Mouse (Mus musculus): Measurements from ENCODE around the gene Fgfr2. TPM values are rescaled to one million over a fixed set of nuclear protein-coding genes. Genes with fewer than 3 reads are reported as not detected.
"Not testable (repeated sequence)": the region's sequence is repeated elsewhere in the genome, so short reads cannot be mapped to it uniquely, and the experiment has no call there.

The Fgfr2 gene
- total RNA-seq, 2 experiments from 2014 or later, result not detected

DNA sequence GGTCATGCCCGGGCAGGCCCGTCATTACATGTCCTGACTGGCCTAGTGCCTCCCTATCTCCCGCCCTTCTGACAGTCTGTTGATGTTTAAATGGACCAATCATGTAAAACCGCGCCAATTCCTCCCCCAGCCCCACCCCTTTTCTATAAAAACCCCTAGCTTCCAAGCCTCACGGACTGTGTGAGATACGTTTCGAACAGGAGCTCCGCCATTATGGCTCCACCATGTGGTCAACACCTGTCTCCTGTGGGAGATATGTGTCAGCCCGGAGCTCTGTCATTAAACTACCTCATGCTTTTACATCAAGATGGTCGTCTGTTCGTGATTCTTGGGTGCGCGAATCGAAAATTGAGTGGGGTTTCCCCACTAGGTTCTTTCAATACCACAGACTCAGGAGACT lies 2592.0 kb downstream of the Fgfr2 start:
- not testable (repeated sequence) for ATAC-seq (replicated peaks; ENCODE audit: poor library complexity)

DNA sequence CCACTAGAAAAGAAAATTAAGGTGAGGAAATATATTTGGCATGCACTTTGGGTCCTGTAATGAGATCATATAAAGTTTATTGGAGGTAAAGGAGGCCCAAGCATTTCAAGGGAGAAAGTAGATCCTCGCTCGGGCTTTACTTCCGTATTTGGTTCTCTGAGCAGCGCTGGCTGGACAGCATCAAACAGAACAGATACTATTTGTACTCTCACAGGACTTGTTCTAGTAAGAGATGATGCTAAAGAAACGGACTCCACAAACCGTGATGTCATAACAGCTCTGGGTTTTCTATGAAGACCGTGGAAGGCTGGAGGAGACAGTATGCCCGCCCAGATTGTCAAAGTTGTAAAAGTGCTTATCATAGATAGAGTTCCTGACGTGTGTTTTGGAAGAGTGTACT lies 2595.8 kb downstream of the Fgfr2 start:
- ATAC-seq (replicated peaks; ENCODE audit: poor library complexity), result no peak

DNA sequence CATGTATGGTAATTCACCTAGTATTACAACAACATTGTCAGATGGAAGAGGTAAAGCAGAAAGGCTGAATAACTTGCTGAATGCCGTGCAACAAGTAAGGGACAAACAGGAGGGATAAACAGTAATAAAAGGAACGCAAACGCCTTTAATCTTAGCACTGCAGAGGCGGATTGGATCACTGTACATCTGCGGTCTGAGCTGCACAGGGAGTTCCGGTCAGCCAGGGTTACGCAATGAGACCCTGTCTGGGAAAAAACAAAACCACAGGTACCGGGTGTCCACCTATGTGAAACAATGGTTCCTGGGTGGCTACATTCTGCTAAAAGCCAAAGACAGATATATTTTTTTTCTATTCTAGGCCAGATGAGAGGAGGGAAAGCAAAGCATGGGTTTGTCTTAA lies 2599.7 kb downstream of the Fgfr2 start:
- ATAC-seq (replicated peaks; ENCODE audit: poor library complexity), result no peak

DNA sequence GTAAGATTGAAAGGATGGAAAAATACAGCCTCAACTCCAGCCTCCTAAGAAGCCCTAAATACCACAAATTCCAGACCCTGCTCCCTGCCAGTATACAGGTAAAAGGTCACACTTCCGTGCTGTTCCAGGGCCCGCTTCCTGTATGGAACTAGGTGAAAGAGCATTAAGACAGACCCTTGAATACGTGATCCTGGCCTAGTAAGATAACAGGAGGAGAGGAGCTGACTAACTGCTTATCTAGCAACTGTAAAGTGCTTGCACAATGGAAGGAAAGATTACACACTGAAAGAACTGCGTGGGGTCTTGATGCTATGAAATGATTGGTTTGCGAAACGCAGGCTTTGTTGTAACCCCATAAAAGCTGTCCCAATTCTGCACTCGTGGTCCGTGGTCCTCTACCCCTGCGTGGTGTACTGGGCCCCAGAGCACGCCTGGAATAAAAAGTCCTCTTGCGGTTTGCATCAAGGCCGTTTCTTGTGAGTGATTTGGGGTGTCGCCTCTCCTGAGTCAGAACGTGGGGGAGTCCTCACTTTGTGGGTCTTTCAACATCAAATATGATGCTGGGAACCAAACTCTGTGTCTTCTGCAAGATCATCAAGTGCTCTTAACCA lies 2602.2 kb downstream of the Fgfr2 start:
- ATAC-seq (replicated peaks; ENCODE audit: poor library complexity), result peak; percentile 49

DNA sequence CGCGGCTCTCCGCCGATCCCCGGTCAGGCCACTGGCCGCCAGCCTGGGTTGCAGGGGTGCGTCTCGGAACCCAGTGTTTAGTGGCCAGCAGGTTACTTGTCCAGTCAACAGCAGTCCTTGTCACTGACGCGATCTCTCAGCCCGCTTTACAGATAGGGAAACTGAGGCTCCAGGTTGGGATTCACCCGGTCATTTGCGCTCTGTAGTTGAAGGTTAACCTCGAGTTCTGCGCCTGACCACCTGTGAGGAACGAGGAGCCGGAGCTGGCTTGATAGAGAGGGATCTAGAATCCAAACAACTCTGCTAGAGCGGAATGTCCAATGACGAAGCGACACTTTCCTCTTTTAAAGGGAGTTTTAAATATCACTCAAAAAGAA lies 2603.1 kb downstream of the Fgfr2 start, which contains the start of gene Ate1:
Gene Ate1, minus strand, starts transcription at position 321 of the 377 bp plus-strand sequence.
- ATAC-seq (replicated peaks; ENCODE audit: poor library complexity), result no peak

DNA sequence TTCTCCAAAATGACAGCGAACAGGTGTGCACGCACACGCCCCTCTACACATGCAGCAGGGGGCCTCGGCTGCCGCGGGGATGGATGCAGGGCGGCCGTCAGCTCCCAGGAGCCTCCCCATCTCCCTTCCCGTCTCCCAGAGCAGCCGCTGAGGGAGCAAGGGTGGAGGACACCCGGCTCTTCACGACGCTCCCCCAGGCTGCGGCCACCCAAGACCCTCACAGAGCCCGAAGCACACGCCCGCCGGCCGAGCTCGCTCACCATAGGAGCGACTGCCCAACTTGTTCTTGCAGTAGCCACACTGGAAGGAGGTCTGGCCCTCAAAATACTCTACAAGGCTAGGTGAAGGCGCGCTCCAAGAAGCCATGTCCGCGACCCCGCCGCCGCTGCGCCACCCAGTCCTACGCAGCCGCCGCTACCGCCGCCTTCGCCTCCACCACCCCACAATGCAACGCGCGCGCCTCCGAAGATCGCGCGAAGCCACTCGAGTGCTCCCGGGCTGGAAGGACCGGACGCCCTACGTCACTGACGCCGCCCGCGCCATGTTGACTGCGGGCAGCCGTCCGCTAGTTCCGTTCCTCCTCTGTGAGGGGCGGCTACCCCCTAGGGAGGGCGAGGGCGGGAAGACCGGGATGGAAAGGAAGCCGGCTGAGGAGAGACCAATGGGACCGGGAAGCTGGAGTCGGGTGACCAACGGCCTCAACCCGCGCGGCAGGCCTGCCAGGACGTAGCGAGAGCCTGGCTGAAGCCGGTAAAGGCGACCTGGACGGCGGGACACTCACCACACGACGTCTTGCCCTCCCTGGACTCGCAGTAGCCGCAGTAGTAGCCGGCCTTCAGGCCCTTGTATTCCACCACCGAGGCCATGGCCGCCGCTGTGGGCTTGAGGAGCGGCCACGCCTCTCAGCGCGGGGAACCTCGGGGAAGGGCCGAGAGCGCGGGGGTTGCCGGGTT lies 2603.8 kb downstream of the Fgfr2 start:
- ATAC-seq (replicated peaks; ENCODE audit: poor library complexity), result peak; percentile 90

DNA sequence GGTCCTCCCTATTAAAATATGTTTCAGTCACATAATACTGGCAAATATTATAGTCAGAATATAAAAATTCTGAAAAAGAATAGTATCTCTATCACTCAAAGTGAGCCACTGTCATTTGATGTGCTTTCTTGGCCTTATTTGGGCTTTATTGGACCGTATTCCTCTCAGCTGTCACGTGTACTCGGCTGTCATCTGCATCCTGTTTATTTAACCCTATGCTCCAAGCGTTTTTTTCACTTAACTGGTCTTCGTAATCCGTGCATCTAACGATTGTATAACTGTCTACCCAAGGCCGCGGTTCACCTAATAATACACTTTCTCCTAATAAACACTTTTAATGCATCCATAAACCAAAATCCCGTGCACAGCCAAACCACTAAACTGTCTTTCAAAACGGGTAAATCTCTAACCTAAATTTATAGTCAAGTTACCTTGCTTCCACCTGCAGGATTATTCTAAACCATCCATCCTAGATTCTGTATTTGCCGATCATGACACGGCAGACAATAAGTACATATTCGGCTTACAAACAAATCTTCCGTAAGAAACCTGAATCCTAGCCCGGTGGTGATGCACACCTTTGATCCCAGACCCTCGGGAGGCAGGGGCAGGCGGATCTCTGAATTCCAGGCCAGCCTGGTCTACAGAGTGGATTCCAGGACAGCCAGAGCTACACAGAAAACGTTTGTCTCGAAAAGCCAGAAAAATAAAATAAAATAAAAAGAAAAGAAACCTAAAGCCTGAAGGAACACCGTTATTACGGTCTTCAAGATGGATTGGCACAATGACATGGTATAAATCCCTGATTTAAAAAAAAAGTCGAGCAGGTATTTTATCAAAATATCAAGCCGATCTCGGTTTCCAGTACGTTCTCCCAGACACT lies 2604.7 kb downstream of the Fgfr2 start:
- no peak for ATAC-seq (replicated peaks; ENCODE audit: poor library complexity)

DNA sequence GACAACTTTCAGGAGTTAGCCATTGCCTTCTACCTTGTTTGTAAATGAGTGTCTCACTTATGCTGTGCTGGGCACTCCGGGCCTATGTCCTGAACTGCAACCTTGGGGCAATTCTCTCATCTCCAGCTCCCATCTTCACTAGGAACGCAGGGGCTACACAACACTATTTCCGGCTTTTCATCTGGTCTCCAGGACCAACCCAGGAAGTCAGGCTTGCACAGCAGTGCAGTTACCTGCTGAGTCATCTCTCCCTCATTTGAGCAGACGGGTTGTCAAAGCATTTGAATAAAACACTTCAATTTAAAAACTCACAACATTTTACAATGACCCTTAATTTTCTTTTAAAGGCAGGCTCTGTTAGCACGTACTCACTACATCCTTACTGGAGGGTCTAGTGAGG lies 2612.9 kb downstream of the Fgfr2 start:
- ATAC-seq (replicated peaks; ENCODE audit: poor library complexity), result peak; percentile 55

DNA sequence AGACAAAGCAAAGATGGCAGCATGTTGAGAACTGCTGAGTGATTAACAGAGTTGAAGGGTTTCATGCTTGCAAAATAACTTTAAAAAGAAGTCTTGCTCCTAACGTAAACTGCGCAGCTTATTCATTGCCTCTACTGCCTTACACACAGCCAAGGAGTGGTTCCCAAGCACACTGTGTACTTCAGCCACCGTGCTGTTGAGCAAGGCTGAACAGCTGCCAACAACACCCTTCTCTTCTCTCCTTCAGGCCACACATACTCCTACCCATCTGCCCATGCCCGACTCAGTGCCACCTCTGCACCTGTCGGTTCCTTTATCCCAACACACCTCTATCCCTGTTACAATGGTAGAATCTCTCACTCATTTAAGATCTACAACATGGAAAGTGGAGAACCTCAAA lies 2620.1 kb downstream of the Fgfr2 start:
- ATAC-seq (replicated peaks; ENCODE audit: poor library complexity), result no peak

DNA sequence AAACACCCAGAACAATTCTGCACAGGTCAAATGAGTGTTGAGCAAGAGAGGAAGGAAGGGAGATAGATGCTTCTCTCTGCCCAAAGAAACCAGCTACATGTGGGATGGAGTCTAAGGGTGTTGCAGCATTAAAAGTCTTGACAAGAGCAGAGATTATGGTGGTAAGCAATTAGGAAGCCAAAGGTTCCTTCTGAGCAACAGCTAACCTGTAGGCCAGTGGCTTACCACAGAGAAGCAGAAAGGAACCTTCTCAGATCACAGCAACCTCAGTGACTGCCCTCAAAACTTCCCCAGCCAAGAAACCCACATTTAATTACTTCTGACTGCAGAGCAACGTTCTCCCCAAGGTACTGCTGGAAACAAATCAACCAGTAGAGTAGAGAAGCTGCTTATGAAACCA lies 2621.7 kb downstream of the Fgfr2 start:
- peak; percentile 58 for ATAC-seq (replicated peaks; ENCODE audit: poor library complexity)

DNA sequence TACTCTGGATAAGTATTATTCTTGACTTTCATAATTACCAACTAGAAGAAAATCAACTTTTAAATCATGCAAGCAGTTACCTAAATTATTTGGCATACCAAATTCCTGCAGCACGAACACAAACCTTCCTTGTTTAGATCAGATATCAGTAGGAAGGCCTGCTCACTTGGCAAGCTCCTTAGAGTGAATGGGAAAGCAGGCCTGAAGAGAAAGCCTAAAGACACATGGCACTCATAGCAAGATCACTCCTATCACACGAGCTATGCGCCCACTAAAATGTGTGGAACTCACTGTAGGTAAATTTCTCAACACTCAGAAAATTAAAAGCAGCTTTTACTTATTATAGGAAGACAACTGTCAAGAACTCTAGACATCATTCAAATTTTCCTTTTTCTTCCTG lies 2629.8 kb downstream of the Fgfr2 start:
- ATAC-seq (replicated peaks; ENCODE audit: poor library complexity), result no peak

DNA sequence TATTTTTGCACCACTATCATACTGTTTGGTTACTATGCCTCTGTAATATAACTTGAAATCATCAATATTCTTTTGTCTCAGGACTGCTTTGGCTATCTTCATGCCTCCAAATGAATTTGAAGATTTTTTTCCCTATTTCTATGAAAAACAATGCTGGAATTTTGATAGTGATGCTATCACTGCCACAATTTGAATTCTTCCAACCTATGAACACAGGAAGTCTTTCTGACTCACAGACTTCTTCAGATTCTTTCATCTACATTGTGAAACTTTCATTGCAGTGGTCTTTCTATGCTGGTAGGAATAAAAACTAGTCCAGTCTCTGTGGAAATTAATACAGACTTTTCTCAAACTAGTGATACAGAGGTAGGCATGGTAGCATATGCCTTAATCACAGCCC lies 2631.1 kb downstream of the Fgfr2 start:
- no peak for ATAC-seq (replicated peaks; ENCODE audit: poor library complexity)

DNA sequence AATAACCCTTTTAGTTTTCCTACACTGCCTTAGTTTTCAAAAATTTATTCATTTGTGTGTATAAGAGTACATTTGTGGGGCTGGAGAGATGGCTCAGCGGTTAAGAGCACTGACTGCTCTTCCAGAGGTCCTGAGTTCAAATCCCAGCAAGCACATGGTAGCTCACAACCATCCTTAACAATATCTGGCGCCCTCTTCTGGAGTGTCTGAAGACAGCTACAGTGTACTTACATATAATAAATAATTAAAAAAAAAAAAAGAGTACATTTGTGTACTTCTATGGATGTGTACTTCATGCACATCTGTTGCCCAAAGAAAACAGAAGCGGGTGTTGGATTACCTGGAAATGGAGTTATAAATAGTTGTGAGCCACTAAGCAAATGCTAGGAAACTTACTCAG lies 2644.1 kb downstream of the Fgfr2 start:
- not testable (repeated sequence) for ATAC-seq (replicated peaks; ENCODE audit: poor library complexity)

DNA sequence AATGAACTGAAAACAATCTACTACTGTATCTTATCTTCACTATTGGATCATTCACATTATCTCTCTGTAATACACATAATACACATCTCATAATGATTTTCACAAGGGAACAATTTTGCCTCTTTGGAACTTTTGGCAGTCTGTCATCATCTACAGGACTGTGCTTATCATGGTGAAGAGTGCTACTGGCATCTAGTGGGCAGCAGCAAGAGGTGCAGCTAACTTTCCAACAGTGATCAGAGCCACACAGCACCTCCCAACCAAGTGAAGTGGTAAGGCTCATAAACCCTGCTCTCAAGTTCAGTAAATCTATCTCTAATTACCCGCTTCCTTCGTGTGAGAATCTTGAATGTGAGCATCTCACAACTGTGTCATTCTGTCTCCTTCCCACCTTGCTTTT lies 2647.2 kb downstream of the Fgfr2 start:
- ATAC-seq (replicated peaks; ENCODE audit: poor library complexity), result peak; percentile 94

DNA sequence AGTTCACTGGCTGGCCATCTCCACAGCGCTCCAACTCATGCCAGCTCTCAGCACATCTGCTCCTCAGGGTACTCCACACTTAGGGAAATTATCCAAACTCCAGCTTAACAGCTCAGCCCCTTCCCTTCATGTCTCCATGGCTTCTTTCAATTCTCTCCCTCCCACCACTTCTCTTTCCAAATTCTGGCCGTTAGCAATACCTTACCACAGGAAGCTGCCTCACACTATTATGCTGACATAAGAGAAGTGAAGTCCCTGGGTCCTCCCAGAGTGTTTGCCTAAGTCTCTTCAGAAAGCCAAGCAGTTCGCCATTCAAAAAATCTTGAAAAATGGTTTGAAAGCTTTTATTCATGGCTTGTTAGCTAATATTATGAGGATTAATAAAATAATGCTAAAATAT lies 2649.3 kb downstream of the Fgfr2 start:
- ATAC-seq (replicated peaks; ENCODE audit: poor library complexity), result peak; percentile 85

DNA sequence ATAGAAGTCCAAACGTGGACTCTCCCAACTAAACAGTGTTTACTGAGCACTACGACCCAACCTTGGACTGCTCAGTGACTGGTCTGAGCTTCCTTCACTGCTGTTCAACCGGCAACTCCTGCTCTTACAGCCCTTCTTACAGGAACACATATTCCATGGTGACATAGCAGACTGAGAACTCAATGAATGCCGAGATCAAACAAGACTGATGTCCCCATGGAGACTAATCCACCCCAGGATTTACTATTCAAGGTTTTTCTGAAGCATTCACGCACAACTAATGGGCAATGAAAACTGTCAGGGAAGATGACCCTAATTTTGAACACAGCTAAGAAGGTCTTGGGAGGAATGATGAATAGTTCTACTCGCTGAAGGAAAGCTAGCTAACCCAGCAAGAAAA lies 2650.5 kb downstream of the Fgfr2 start:
- no peak for ATAC-seq (replicated peaks; ENCODE audit: poor library complexity)

DNA sequence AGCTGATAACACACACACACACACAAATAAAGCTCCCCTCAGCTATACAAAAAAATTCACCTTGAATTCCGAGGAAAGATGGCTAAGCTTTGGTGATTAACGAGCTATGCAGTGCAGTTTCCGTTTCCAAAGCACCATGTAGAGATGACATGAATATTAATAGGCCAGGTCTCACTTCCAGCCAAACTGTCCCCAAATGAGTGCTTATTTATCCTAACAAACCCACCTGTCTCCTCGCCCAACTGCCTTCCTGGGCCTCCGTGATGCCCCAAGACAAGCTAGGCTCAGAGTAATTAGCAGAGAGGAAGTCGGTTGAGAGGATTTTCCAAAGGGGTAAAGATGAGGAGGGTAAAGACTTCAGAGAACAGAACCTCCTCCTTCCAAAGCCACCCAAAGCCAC lies 2652.1 kb downstream of the Fgfr2 start:
- no peak for ATAC-seq (replicated peaks; ENCODE audit: poor library complexity)

DNA sequence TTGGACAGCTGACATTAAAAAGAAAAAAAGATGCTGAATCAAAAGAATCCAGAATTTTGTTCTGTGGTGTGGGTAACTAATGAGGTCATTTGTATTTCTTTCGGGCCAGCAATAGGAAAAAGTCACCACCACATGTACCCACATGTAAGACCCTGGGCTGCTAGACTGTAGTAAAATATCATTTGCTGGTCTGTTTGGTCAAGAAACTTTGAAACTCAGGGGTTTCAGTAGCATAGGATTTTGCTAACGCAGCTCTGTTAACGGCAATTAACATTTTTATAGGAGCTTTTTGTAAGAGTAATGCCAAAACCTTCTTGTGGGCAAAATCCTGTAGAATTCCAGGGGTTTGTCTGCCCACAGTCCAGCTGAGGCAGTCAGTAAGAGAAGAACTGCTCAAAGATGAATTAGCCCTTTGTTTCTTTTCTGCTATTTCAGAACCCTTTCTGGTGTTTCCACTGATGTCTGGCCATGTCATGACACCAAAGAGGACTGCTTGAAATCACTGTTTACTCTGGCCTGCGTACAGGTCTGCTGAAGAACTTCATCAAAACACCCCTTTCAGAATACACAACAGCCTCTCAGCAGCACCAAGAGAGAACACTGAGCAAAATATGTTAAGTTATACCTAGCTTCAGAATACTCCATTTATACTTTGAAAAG lies 2667.4 kb downstream of the Fgfr2 start:
- ATAC-seq (replicated peaks; ENCODE audit: poor library complexity), result no peak

DNA sequence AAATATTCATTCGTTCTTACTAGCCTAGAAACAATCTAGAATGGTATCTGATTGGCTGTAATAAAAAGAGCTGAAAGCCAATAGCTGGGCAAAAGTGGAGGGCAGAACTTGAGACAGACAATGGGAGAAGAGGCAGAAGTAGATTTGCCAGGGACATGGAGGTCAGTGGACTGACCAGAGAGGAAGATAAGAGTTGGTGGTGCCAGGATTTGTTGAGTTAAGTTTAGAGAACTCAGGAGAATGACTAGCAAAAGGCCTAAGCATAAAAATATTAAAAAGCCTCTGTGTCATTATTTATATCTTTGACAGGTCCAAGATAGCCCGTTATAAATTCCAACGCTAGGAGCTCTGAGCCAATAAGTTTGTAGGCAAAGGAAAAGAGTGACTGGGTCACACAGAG lies 2668.9 kb downstream of the Fgfr2 start:
- no peak for ATAC-seq (replicated peaks; ENCODE audit: poor library complexity)

DNA sequence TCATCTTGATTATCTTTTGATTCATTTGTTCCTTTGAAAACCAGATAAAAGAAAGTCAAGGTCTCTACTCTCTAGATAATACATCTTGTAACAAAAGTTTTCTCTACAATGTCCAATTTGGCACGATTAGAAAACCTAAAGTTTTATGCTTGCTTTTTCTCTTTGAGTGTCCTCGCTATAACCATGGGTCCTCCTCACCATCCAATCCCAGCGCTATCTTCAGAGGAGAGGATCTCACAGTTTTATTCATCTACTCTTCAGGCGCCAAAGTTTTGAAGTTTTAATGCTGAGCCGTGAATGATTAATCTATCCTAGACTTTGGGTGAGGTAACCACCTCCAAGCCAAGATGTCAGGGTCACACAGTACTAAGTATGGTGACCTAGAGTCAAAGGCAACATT lies 2687.4 kb downstream of the Fgfr2 start:
- ATAC-seq (replicated peaks; ENCODE audit: poor library complexity), result no peak

DNA sequence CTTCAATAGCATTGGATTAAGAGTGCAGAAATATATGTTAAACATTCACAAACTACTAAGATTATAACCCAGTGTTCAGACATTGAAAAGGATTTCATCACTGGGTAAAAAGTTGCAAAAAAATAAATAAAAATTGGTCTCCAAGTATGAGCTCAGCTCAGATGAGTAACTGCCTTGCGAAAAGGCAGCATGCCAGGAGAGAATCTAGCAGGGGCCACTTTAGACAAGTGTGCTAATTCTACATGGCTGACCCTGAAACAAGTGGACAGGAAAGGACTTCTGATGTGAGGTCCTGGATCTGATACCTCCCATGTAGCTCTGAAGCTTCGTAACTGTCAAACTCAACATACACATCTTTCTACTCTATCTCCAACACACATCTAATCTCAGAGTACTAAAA lies 2691.0 kb downstream of the Fgfr2 start:
- ATAC-seq (replicated peaks; ENCODE audit: poor library complexity), result no peak
